Mouse (Mus musculus) small intestine, adult 2 months (tissue): ENCODE measurements around the gene Tcf23.

Source experiments
- CTCF ChIP-seq: fragments of 200-500 bp; IDR thresholded peaks from 2 replicates; pipeline ENCODE4 v1.5.1; 2012; ENCODE audit warnings: low read depth, mild to moderate bottlenecking, control low read depth, inconsistent platforms, low read length, moderate library complexity, mixed read lengths; ENCODE audit not compliant: insufficient replicate concordance, insufficient read length; ENCODE audit errors: extremely low read depth
- POLR2A ChIP-seq: fragments of 200-500 bp; IDR thresholded peaks from 2 replicates; pipeline ENCODE4 v1.6.1; 2012; ENCODE audit warnings: low read depth, mild to moderate bottlenecking, control low read depth, inconsistent platforms, low read length, moderate library complexity

- TF ChIP-seq POLR2A (no peak), CTCF (no peak)
Observed at GRCm38 (mm10) chr5:30950922-30951321, 17.5 kb upstream of the Tcf23 start.
